Mouse (Mus musculus) C2C12 (cell line): ENCODE data around the gene Senp8.

ENCODE experiments used
- CEBPB ChIP-seq: IDR thresholded peaks from one replicate; pipeline ENCODE4 v1.6.1; 2011; ENCODE audit warnings: low read depth, mild to moderate bottlenecking, control low read depth, moderate library complexity
- CTCF ChIP-seq: IDR thresholded peaks from one replicate; pipeline ENCODE4 v1.5.1; 2011; ENCODE audit not compliant: control insufficient read depth, insufficient read depth, insufficient read length
- FOSL1 ChIP-seq: IDR thresholded peaks from one replicate; pipeline ENCODE4 v1.8.0; 2011; ENCODE audit warnings: mild to moderate bottlenecking, low read length; ENCODE audit not compliant: poor library complexity, insufficient read depth, severe bottlenecking
- MAX ChIP-seq: IDR thresholded peaks from one replicate; pipeline ENCODE4 v1.6.1; 2011; ENCODE audit warnings: mild to moderate bottlenecking, control low read depth
- MYOD1 ChIP-seq: IDR thresholded peaks from one replicate; pipeline ENCODE4 v1.6.1; 2011; ENCODE audit warnings: low read depth; ENCODE audit not compliant: control insufficient read depth, insufficient read length
- MYOG ChIP-seq: IDR thresholded peaks from one replicate; pipeline ENCODE4 v1.6.1; 2011; ENCODE audit not compliant: control insufficient read depth, insufficient read length; ENCODE audit errors: extremely low read depth
- USF1 ChIP-seq: IDR thresholded peaks from one replicate; pipeline ENCODE4 v1.6.1; 2011; ENCODE audit warnings: low read depth, mild to moderate bottlenecking, control low read depth, moderate library complexity

DNA sequence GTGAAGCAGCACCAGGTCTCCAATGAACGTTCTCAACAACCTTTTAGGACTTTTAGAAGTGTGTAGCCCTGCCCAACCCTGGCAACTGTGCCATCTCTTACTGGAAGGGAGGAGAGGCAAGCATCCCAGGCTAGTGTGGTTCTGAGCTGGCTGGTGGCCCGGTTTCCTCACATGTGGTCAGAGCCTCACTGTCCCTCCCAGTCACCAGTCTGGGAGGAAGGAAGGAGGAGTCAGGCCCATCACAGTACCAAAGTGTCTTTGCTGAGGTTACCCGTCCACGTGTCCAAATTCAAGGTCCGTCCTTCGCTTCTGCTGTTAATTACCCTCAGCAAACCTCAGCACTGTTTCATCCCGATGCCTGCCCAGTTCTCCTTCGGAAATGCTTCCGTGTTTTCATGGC is 58.4 kb downstream of the Senp8 start:
- TF ChIP-seq CTCF = no peak
- TF ChIP-seq MAX = peak; percentile 92
- no peak for TF ChIP-seq FOSL1
- no peak for TF ChIP-seq CEBPB
- TF ChIP-seq MYOG = no peak
- TF ChIP-seq USF1 = peak; percentile 89
- TF ChIP-seq MYOD1 = no peak
